Mouse (Mus musculus): ENCODE data around the gene Ube2e3. TPM values are rescaled to one million over a fixed set of nuclear protein-coding genes. Genes with fewer than 3 reads are reported as not detected.
A peak's percentile ranks its signal among the peaks of the same experiment; 100 is the strongest.

Gene Ube2e3
- total and polyA plus RNA-seq, 2 experiments, result 17.2 to 22.3 TPM

- Histone ChIP-seq H3K4me1 (ENCODE audit: control insufficient read depth, insufficient read depth, low read length) (peaks cover 6% of the 10 kb centered on the region; the same call in 1 of the 2 replicates), H3K27ac (replicated peaks; ENCODE audit: insufficient read depth, low read depth, low read length) (no peak overlapping the region), H3K36me3 (ENCODE audit: control insufficient read depth, insufficient read depth, low read length) (no peaks in the 10 kb centered on the region), H3K79me2 (ENCODE audit: control insufficient read depth, insufficient read depth, low read length) (peaks cover 15% of the 10 kb centered on the region; the same call in 1 of the 2 replicates), H3K27me3 (ENCODE audit: control insufficient read depth, insufficient read depth, low read length) (no peaks in the 10 kb centered on the region), H3K9ac (ENCODE audit: low read depth, low read length) (no peak overlapping the region), H3K4me3 (ENCODE audit: insufficient read depth, low read depth, low read length) (no peak overlapping the region)
- 84% methylated on average over 2 of the region's 2 CpGs for WGBS
- no peak for DNase-seq (ENCODE audit: extremely low read depth, low read depth, low spot score)
- TF ChIP-seq CTCF (IDR thresholded peaks at IDR 0.05; ENCODE audit: low read depth, low read length), result no peak
- TF ChIP-seq POLR2A (IDR thresholded peaks at IDR 0.05; ENCODE audit: extremely low read depth, insufficient read depth, low read length), result no peak
Measured at GRCm38 (mm10) chr2:78886446-78886845, 18.5 kb downstream of the Ube2e3 start.

GRCm38 (mm10) chr2:78888190-78888589, 20.3 kb downstream of the Ube2e3 start:
- H3K27me3 ChIP-seq (ENCODE audit: control insufficient read depth, insufficient read depth, low read length), result no peaks in the 10 kb centered on the region
- WGBS, result 33% methylated on average over 3 of the region's 3 CpGs
- H3K36me3 ChIP-seq (ENCODE audit: control insufficient read depth, insufficient read depth, low read length), result no peaks in the 10 kb centered on the region
- peak; percentile 56 for DNase-seq (ENCODE audit: extremely low read depth, low read depth, low spot score)
- H3K4me3 ChIP-seq (ENCODE audit: insufficient read depth, low read depth, low read length), result no peak overlapping the region
- no peak overlapping the region for H3K9ac ChIP-seq (ENCODE audit: low read depth, low read length)
- no peak for TF ChIP-seq CTCF (IDR thresholded peaks at IDR 0.05; ENCODE audit: low read depth, low read length)
- TF ChIP-seq POLR2A (IDR thresholded peaks at IDR 0.05; ENCODE audit: extremely low read depth, insufficient read depth, low read length), result no peak
- peaks cover 3% of the 10 kb centered on the region; the same call in 1 of the 2 replicates for H3K4me1 ChIP-seq (ENCODE audit: control insufficient read depth, insufficient read depth, low read length)
- H3K79me2 ChIP-seq (ENCODE audit: control insufficient read depth, insufficient read depth, low read length), result peaks cover 10% of the 10 kb centered on the region; the same call in 1 of the 2 replicates
- H3K27ac ChIP-seq (replicated peaks; ENCODE audit: insufficient read depth, low read depth, low read length), result no peak overlapping the region

- H3K27ac ChIP-seq (replicated peaks; ENCODE audit: insufficient read depth, low read depth, low read length), result no peak overlapping the region
- H3K4me3 ChIP-seq (ENCODE audit: insufficient read depth, low read depth, low read length), result no peak overlapping the region
- H3K79me2 ChIP-seq (ENCODE audit: control insufficient read depth, insufficient read depth, low read length), result peaks cover 7% of the 10 kb centered on the region; the same call in 1 of the 2 replicates
- TF ChIP-seq POLR2A (IDR thresholded peaks at IDR 0.05; ENCODE audit: extremely low read depth, insufficient read depth, low read length) (no peak), CTCF (IDR thresholded peaks at IDR 0.05; ENCODE audit: low read depth, low read length) (no peak)
- H3K4me1 ChIP-seq (ENCODE audit: control insufficient read depth, insufficient read depth, low read length), result no peaks in the 10 kb centered on the region
- no peaks in the 10 kb centered on the region for H3K27me3 ChIP-seq (ENCODE audit: control insufficient read depth, insufficient read depth, low read length)
- H3K9ac ChIP-seq (ENCODE audit: low read depth, low read length), result no peak overlapping the region
- no peaks in the 10 kb centered on the region for H3K36me3 ChIP-seq (ENCODE audit: control insufficient read depth, insufficient read depth, low read length)
- 96% methylated on average over 2 of the region's 2 CpGs for WGBS
- DNase-seq (ENCODE audit: extremely low read depth, low read depth, low spot score), result no peak
Measured at GRCm38 (mm10) chr2:78895216-78895615, 27.3 kb downstream of the Ube2e3 start.

- Histone ChIP-seq H3K79me2 (ENCODE audit: control insufficient read depth, insufficient read depth, low read length) (peaks cover 21% of the 10 kb centered on the region), H3K4me3 (ENCODE audit: insufficient read depth, low read depth, low read length) (no peak overlapping the region), H3K27me3 (ENCODE audit: control insufficient read depth, insufficient read depth, low read length) (no peaks in the 10 kb centered on the region), H3K4me1 (ENCODE audit: control insufficient read depth, insufficient read depth, low read length) (no peaks in the 10 kb centered on the region; the same call in 1 of the 2 replicates), H3K9ac (ENCODE audit: low read depth, low read length) (no peak overlapping the region), H3K27ac (replicated peaks; ENCODE audit: insufficient read depth, low read depth, low read length) (no peak overlapping the region), H3K36me3 (ENCODE audit: control insufficient read depth, insufficient read depth, low read length) (no peaks in the 10 kb centered on the region)
- TF ChIP-seq CTCF (IDR thresholded peaks at IDR 0.05; ENCODE audit: low read depth, low read length) (no peak), POLR2A (IDR thresholded peaks at IDR 0.05; ENCODE audit: extremely low read depth, insufficient read depth, low read length) (no peak)
- WGBS, result 57% methylated on average over 3 of the region's 3 CpGs
- no peak for DNase-seq (ENCODE audit: extremely low read depth, low read depth, low spot score)
Measured at GRCm38 (mm10) chr2:78905916-78906315, 38.0 kb downstream of the Ube2e3 start.

- TF ChIP-seq POLR2A (IDR thresholded peaks at IDR 0.05; ENCODE audit: extremely low read depth, insufficient read depth, low read length), result no peak
- no peak for TF ChIP-seq CTCF (IDR thresholded peaks at IDR 0.05; ENCODE audit: low read depth, low read length)
- Histone ChIP-seq H3K27me3 (ENCODE audit: control insufficient read depth, insufficient read depth, low read length) (no peaks in the 10 kb centered on the region), H3K27ac (replicated peaks; ENCODE audit: insufficient read depth, low read depth, low read length) (no peak overlapping the region), H3K79me2 (ENCODE audit: control insufficient read depth, insufficient read depth, low read length) (peaks cover 7% of the 10 kb centered on the region; the same call in 1 of the 2 replicates), H3K36me3 (ENCODE audit: control insufficient read depth, insufficient read depth, low read length) (no peaks in the 10 kb centered on the region), H3K4me1 (ENCODE audit: control insufficient read depth, insufficient read depth, low read length) (peaks cover 1% of the 10 kb centered on the region; the same call in 1 of the 2 replicates), H3K4me3 (ENCODE audit: insufficient read depth, low read depth, low read length) (no peak overlapping the region), H3K9ac (ENCODE audit: low read depth, low read length) (no peak overlapping the region)
- no peak for DNase-seq (ENCODE audit: extremely low read depth, low read depth, low spot score)
Measured at GRCm38 (mm10) chr2:78911516-78911915, 43.6 kb downstream of the Ube2e3 start.

GRCm38 (mm10) chr2:78914861-78915260, 46.9 kb downstream of the Ube2e3 start:
- no peak overlapping the region for H3K27ac ChIP-seq (replicated peaks; ENCODE audit: insufficient read depth, low read depth, low read length)
- no peak overlapping the region for H3K4me3 ChIP-seq (ENCODE audit: insufficient read depth, low read depth, low read length)
- H3K79me2 ChIP-seq (ENCODE audit: control insufficient read depth, insufficient read depth, low read length), result no peaks in the 10 kb centered on the region; the same call in 1 of the 2 replicates
- TF ChIP-seq CTCF (IDR thresholded peaks at IDR 0.05; ENCODE audit: low read depth, low read length), result peak; percentile 27; the same call in 1 of the 2 replicates
- no peak for TF ChIP-seq POLR2A (IDR thresholded peaks at IDR 0.05; ENCODE audit: extremely low read depth, insufficient read depth, low read length)
- H3K9ac ChIP-seq (ENCODE audit: low read depth, low read length), result no peak overlapping the region
- 78% methylated on average over 2 of the region's 2 CpGs for WGBS
- no peaks in the 10 kb centered on the region for H3K27me3 ChIP-seq (ENCODE audit: control insufficient read depth, insufficient read depth, low read length)
- DNase-seq (ENCODE audit: extremely low read depth, low read depth, low spot score), result peak; percentile 37
- peaks cover 8% of the 10 kb centered on the region; the same call in 1 of the 2 replicates for H3K36me3 ChIP-seq (ENCODE audit: control insufficient read depth, insufficient read depth, low read length)
- peaks cover 1% of the 10 kb centered on the region; the same call in 1 of the 2 replicates for H3K4me1 ChIP-seq (ENCODE audit: control insufficient read depth, insufficient read depth, low read length)
